Mouse (Mus musculus): ENCODE measurements at regions not wholly inside any gene's neighbourhood (a gene's known extent, or its start where the extent isn't known, plus 50 kb on each side); places are given as distances from the start of the nearest gene placed in this dataset.

DNA sequence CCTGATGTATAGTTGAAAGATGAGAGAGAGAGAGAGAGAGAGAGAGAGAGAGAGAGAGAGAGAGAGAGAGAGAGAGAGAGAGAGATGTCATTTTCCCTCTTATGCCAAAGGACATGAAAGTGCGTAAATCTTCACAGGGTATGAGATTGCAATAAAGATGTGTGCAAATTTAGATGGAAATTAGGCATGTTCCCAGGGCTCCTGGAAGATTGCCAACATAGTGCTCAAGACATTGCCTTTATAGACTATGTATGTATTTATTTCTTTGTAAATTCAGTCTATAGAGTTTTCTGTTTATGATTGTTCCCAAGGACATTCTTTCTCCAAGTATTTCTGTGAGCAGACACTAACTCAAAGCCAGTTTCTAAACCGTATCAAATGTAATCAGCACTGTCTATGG, 376.5 kb upstream of the Zeb2 start:
- TF ChIP-seq CTCF (IDR thresholded peaks at IDR 0.05; ENCODE audit: low read depth) (no peak), EP300 (IDR thresholded peaks at IDR 0.05; ENCODE audit: low read depth) (no peak)
